Mouse (Mus musculus) liver, embryonic 16.5 days (tissue): ENCODE data around the gene Magi2. TPM values are rescaled to one million over a fixed set of nuclear protein-coding genes. Genes with fewer than 3 reads are reported as not detected.

Experiments used
- ATAC-seq: fragments of 200-750 bp; cut with Nextera tagmentation; 2 replicates; pipeline ENCODE4 v1.8.0; 2017; ENCODE audit warnings: low read depth, mild to moderate bottlenecking, moderate number of reproducible peaks, moderate library complexity
- H3K27ac ChIP-seq: fragments of 300-500 bp; sonication (generic); 2 replicates; pipeline ENCODE4 v1.5.1; 2014; ENCODE audit warnings: mild to moderate bottlenecking, low read length
- H3K27me3 ChIP-seq: fragments of 300-500 bp; sonication (generic); 2 replicates; pipeline ENCODE4 v1.6.1; 2014; ENCODE audit warnings: low read depth, low read length, mixed read lengths; ENCODE audit not compliant: control insufficient read depth, insufficient read depth
- H3K36me3 ChIP-seq: fragments of 300-500 bp; sonication (generic); 2 replicates; pipeline ENCODE4 v1.6.1; 2014; ENCODE audit warnings: mild to moderate bottlenecking; ENCODE audit not compliant: control insufficient read depth, insufficient read depth
- H3K4me1 ChIP-seq: fragments of 300-500 bp; sonication (generic); 2 replicates; pipeline ENCODE4 v1.6.1; 2014; ENCODE audit warnings: low read depth, low read length, mixed read lengths; ENCODE audit not compliant: control insufficient read depth
- H3K4me2 ChIP-seq: fragments of 300-500 bp; sonication (generic); 2 replicates; pipeline ENCODE4 v1.6.1; 2014; ENCODE audit warnings: low read depth, low read length, mixed read lengths
- H3K4me3 ChIP-seq: fragments of 300-500 bp; sonication (generic); 2 replicates; pipeline ENCODE4 v1.5.1; 2014; ENCODE audit warnings: low read depth, mild to moderate bottlenecking, low read length
- H3K9ac ChIP-seq: fragments of 300-500 bp; sonication (generic); 2 replicates; pipeline ENCODE4 v1.6.1; 2014; ENCODE audit warnings: low read depth, low read length
- H3K9me3 ChIP-seq: fragments of 300-500 bp; sonication (generic); replicated peaks from 2 replicates; pipeline ENCODE4 v1.6.1; 2016; ENCODE audit warnings: low read length; ENCODE audit not compliant: control insufficient read depth
- WGBS: fragments of 180-500 bp; shearing (Covaris S2); extraction: QIAGEN DNeasy Blood & Tissue Kit; methylation state at CpG from one replicate; pipeline ENCODE4 v1.1.7; 2014; ENCODE audit not compliant: insufficient replicate concordance; 5-methylcytosine and 5-hydroxymethylcytosine counted together
- polyA plus RNA-seq: library from polyadenylated mRNA; unstranded; fragments of >200 nt; fragmentation: Nextera tagmentation; extraction: Ambion mirVana; gene quantifications from 2 replicates; pipeline ENCODE4 v1.2.1, GENCODE M21; 2015

The Magi2 gene
- polyA plus RNA-seq, 1 experiment from 2014 or later: 0.34 TPM

DNA sequence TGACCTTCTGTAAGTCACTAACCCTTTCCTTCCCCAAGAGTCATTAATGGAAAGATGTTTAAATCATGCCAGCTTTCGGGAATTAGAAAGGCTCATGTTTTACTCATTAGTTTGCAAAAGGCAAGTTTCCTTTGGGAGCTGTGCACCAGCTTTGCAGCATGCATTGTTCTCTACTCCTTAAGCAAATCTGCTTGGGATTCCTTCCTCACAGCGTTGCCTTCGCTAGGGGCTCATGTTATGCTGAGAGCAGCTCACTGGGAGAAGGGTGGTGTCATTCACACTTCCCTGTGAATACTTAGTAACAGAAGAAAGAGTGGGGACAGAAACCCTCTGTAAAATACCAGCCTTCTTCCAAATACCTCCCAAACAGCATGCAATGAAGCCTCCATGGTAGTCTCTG lies 1349.0 kb downstream of the Magi2 start:
- no peaks in the 10 kb centered on the region for H3K4me1 ChIP-seq
- no peaks in the 10 kb centered on the region for H3K36me3 ChIP-seq
- no peak overlapping the region for H3K27ac ChIP-seq
- 41% methylated on average over 3 of the region's 3 CpGs for WGBS
- no peak overlapping the region for H3K9ac ChIP-seq
- H3K9me3 ChIP-seq: no peaks in the 10 kb centered on the region
- no peak for ATAC-seq
- H3K4me3 ChIP-seq: no peak overlapping the region
- no peaks in the 10 kb centered on the region for H3K27me3 ChIP-seq
- no peak overlapping the region for H3K4me2 ChIP-seq

GRCm38 (mm10) chr5:20576266-20576665 lies 1349.4 kb downstream of the Magi2 start:
- ATAC-seq: no peak
- Histone ChIP-seq H3K4me3 (no peak overlapping the region), H3K27me3 (no peaks in the 10 kb centered on the region), H3K9ac (no peak overlapping the region), H3K9me3 (no peaks in the 10 kb centered on the region), H3K4me1 (no peaks in the 10 kb centered on the region), H3K4me2 (no peak overlapping the region), H3K36me3 (no peaks in the 10 kb centered on the region), H3K27ac (no peak overlapping the region)

DNA sequence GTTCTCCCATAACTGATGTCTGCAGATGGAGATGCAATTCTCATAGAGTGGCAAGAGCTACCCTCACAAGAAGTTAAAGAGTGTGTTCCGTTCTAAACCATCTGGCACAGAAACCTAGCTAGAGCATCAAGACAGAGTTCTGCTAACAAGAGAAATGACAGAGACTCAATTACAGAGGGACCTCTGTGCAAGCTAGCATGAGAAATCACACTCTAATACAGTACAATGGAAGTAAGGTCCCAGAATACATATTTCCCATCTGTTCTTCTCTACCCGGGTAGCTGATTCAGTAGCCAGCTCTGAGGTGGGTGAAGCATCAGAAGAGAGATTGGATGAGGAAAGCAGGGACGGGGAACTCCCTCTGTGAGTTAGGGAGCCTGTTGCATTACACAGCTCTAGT lies 1351.8 kb downstream of the Magi2 start:
- no peaks in the 10 kb centered on the region for H3K27me3 ChIP-seq
- WGBS: 64% methylated on average over 3 of the region's 3 CpGs

GRCm38 (mm10) chr5:20580619-20581018 lies 1353.8 kb downstream of the Magi2 start:
- Histone ChIP-seq H3K4me2 (no peak overlapping the region), H3K36me3 (no peaks in the 10 kb centered on the region), H3K4me3 (no peak overlapping the region), H3K9me3 (no peaks in the 10 kb centered on the region), H3K27me3 (no peaks in the 10 kb centered on the region), H3K4me1 (no peaks in the 10 kb centered on the region), H3K27ac (no peak overlapping the region), H3K9ac (no peak overlapping the region)
- 68% methylated on average over 4 of the region's 4 CpGs for WGBS
- no peak for ATAC-seq

More for the DNA sequence above, 1351.8 kb downstream of the Magi2 start:
- H3K9ac ChIP-seq: no peak overlapping the region
- H3K27ac ChIP-seq: no peak overlapping the region
- no peak overlapping the region for H3K4me3 ChIP-seq
- no peaks in the 10 kb centered on the region for H3K36me3 ChIP-seq
- ATAC-seq: no peak
- no peak overlapping the region for H3K4me2 ChIP-seq
- H3K9me3 ChIP-seq: no peaks in the 10 kb centered on the region
- H3K4me1 ChIP-seq: no peaks in the 10 kb centered on the region

- H3K27me3 ChIP-seq: no peaks in the 10 kb centered on the region
- WGBS: 60% methylated on average over 10 of the region's 10 CpGs
- no peak overlapping the region for H3K27ac ChIP-seq
- H3K4me3 ChIP-seq: no peak overlapping the region
- H3K4me1 ChIP-seq: no peaks in the 10 kb centered on the region
- no peaks in the 10 kb centered on the region for H3K36me3 ChIP-seq
- no peak overlapping the region for H3K4me2 ChIP-seq
- H3K9me3 ChIP-seq: no peaks in the 10 kb centered on the region
- H3K9ac ChIP-seq: no peak overlapping the region
- ATAC-seq: no peak
Observed at GRCm38 (mm10) chr5:20582995-20583435, 1356.2 kb downstream of the Magi2 start.

DNA sequence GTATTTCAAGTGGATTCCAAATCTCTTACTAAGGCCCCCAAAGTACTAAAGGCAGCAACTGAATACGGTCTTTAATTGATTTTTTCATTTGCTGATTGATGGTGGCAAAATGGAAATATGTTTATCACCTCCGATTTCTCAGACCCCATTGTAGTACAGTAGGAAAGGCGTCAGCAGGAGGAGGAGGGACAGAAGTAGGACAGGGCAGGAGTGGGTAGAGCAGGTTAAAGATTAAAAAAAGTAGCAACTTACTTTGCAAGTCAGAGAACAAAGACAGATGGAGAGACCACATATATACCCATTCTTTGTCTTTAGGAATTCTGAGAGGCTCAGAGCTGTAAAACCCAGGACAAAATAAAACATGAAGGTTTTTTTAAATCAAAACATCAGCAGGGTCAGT lies 1356.8 kb downstream of the Magi2 start:
- H3K9me3 ChIP-seq: no peaks in the 10 kb centered on the region
- no peak overlapping the region for H3K4me2 ChIP-seq
- no peaks in the 10 kb centered on the region for H3K27me3 ChIP-seq
- no peaks in the 10 kb centered on the region for H3K4me1 ChIP-seq
- ATAC-seq: no peak
- no peak overlapping the region for H3K9ac ChIP-seq
- H3K27ac ChIP-seq: no peak overlapping the region
- no peak overlapping the region for H3K4me3 ChIP-seq
- H3K36me3 ChIP-seq: no peaks in the 10 kb centered on the region
- WGBS: 49% methylated on average over 3 of the region's 3 CpGs

GRCm38 (mm10) chr5:20584769-20585168 lies 1357.9 kb downstream of the Magi2 start:
- Histone ChIP-seq H3K9me3 (no peaks in the 10 kb centered on the region), H3K27ac (no peak overlapping the region), H3K36me3 (no peaks in the 10 kb centered on the region), H3K4me1 (no peaks in the 10 kb centered on the region), H3K4me3 (no peak overlapping the region), H3K27me3 (no peaks in the 10 kb centered on the region), H3K4me2 (no peak overlapping the region), H3K9ac (no peak overlapping the region)
- no peak for ATAC-seq
- 62% methylated on average over 3 of the region's 3 CpGs for WGBS

- Histone ChIP-seq H3K4me3 (no peak overlapping the region), H3K4me2 (no peak overlapping the region), H3K9me3 (no peaks in the 10 kb centered on the region), H3K27me3 (peaks cover 3% of the 10 kb centered on the region; the same call in 1 of the 2 replicates), H3K9ac (no peak overlapping the region), H3K4me1 (no peaks in the 10 kb centered on the region), H3K36me3 (no peaks in the 10 kb centered on the region), H3K27ac (no peak overlapping the region)
- no peak for ATAC-seq
- 60% methylated on average over 3 of the region's 3 CpGs for WGBS
Observed at GRCm38 (mm10) chr5:20589731-20590130, 1362.9 kb downstream of the Magi2 start.

GRCm38 (mm10) chr5:20598196-20598595 lies 1371.4 kb downstream of the Magi2 start:
- Histone ChIP-seq H3K9ac (no peak overlapping the region), H3K4me3 (no peak overlapping the region), H3K4me1 (no peaks in the 10 kb centered on the region), H3K36me3 (no peaks in the 10 kb centered on the region), H3K27me3 (no peaks in the 10 kb centered on the region), H3K27ac (no peak overlapping the region), H3K4me2 (no peak overlapping the region), H3K9me3 (no peaks in the 10 kb centered on the region)
- 48% methylated on average over 3 of the region's 3 CpGs for WGBS
- no peak for ATAC-seq
